Mouse (Mus musculus) thymus, adult 18-20 months (tissue): ENCODE measurements at regions not wholly inside any gene's neighbourhood (a gene's known extent, or its start where the extent isn't known, plus 50 kb on each side); places are given as distances from the start of the nearest gene placed in this dataset.
A peak's percentile ranks its signal among the peaks of the same experiment; 100 is the strongest.

Source experiments
- DNase-seq, 2 experiments: peaks; one replicate each; pipeline ENCODE4 v3.0.0; 2022; ENCODE audit warnings: mixed read lengths in 2 of 2

GRCm38 (mm10) chr8:34485346-34485745, 373.8 kb upstream of the Gm10131 start:
- DNase-seq = no peak

- DNase-seq = peak in 1 of 2 experiments; percentile 21
Observed at GRCm38 (mm10) chr8:34484551-34485335, 373.2 kb upstream of the Gm10131 start.

DNA sequence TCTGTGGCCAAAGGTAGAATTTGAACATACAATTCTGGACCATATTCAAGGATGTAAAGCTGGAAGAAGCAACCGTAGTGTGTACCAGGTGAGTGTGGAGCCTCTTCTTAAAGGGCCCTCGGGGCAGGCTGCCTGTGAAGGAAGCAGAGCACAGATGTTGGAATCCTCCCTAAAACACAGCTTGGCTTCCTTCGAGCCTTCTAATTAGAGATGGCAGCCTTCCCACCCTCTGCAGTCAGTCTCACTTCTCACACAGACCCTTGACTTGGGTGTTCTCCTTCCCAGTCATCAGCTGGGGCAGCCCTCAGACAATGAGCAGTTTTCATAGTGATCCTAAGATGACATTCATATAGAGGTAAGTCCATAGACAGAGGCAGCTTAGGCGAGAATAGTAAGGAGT, 371.7 kb upstream of the Gm10131 start:
- DNase-seq = no peak

DNA sequence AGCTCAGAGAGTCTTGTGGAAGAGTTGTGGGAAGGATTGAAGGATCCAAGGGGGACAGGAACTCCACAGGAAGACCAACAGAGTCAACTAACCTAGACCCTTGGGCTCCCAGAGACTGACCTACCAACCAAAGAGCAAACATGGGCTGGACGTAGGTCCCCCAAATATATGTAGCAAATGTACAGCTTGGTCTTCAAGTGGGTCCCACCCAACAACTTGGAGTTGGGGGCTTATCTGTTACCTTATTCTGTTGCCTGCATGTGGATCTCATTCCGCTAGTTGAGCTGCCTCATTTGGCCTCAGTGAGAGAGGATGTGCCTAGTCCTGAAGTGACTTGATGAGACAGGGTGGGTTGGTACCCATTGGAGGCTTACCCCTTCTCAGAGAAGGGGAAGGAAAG, 371.1 kb upstream of the Gm10131 start:
- no peak for DNase-seq

GRCm38 (mm10) chr8:34480496-34480895, 369.0 kb upstream of the Gm10131 start:
- DNase-seq = no peak

- no peak for DNase-seq
Observed at GRCm38 (mm10) chr8:34478891-34479290, 367.4 kb upstream of the Gm10131 start.

DNA sequence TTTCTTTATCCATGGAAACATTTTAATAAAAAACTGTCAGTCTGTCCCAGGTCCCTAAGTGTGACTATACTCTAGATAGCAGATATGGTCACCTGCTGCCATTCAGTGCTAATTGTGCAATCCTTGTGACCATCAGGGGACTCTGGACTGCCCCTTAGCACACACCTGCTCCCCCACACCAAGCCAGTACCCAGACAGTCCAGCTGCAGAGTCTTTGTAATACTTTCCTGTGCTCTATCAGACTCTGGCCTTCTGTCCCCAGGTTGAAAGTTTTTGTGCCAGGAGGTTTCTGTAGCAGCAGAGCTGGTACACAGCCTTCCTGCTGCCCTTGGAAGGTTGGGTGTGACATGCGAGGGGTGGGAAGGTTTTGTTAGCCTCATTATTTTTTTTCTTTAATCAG, 366.9 kb upstream of the Gm10131 start:
- no peak for DNase-seq

DNA sequence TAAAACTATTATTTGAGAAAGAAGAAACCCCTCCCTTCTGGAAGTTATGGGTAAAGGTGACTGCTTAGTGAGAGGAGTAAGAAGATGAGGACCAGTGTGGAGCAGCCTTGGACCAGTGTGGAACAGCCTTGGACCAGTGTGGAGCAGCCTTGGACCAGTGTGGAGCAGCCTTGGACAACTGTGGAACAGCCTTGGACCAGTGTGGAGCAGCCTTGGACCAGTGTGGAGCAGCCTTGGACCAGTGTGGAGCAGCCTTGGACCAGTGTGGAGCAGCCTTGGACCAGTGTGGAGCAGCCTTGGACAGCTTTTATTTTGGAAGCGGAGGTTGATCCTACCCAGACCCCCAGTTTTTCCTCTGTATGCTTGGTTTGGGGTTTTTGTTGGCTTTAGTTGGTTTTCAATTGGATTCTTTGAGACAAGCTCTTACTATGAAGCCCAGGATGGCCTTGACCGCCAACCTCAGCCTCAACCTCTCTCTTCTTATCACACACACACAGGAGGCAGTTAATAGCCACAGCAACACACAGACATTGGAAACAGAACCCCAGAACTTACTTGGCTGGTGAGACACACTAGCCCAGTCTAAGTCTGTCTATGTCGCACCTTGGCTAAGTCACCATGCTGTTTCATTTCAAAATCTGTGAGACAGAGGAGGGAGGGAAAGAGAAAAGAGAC, 364.7 kb upstream of the Gm10131 start:
- no peak for DNase-seq

GRCm38 (mm10) chr8:34474593-34474992, 363.1 kb upstream of the Gm10131 start:
- DNase-seq = no peak

DNA sequence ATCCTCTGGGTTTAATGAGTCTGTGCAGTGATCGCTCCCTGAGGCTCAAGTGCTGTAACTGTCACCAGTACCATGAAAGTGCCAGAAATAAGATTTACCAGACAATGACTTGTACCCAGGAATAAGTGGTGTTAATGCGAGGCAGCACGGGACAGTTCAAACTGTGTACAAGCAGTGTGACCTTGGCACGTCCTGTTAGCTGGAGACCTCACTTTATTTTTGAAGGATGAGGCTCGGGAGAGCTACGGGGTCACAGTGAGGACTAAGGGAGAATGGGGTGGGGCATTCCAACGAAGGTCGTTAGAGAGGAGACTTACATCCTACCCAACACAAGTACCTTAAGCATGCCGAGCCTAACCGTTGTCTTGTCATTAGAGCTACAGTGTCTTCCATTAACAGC, 362.2 kb upstream of the Gm10131 start:
- DNase-seq = no peak

DNA sequence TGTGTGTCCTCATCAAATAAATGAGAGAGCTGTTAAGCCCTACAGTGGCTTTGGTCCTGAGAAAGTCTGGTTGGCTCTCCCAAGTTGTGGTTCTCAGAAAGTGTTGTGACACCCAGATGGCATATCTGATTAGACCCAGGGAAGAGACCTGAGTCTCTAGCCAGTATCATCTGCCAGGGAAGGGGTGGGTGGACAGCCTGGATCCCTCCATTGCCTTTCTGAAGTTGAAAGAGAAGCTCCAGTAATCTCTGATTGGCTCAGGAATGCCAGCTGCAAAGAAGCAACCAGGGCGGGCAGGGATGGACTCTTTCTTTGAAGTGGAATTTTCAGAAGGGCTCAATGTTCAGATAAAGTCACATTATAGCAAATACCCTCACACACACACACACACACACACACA, 361.8 kb upstream of the Gm10131 start:
- DNase-seq = no peak

GRCm38 (mm10) chr8:34472846-34473245, 361.3 kb upstream of the Gm10131 start:
- no peak for DNase-seq

GRCm38 (mm10) chr8:34472434-34472833, 360.9 kb upstream of the Gm10131 start:
- no peak for DNase-seq

DNA sequence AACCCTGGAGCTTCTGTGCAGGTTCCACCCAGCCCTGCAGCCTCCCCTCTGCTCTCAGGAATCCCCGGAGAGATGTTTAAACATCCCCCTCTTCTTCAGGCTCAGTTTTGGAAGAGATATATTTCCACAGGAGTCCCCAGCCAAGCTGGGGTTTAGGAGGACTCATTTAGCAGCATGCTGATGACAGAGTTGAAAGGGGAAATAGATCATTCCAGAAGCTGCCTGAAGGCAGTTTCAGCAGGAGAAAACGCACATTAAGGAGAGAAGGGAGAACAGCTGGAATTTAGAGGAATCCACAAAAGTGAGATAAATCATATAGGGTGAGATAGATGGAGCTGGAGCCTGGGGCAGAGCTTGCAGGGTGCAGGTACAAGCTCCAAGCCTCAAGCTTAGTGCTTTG, 357.6 kb upstream of the Gm10131 start:
- no peak for DNase-seq

- DNase-seq = no peak
Observed at GRCm38 (mm10) chr8:34466786-34467364, 355.3 kb upstream of the Gm10131 start.

- no peak for DNase-seq
Observed at GRCm38 (mm10) chr8:34465398-34465797, 353.9 kb upstream of the Gm10131 start.

DNA sequence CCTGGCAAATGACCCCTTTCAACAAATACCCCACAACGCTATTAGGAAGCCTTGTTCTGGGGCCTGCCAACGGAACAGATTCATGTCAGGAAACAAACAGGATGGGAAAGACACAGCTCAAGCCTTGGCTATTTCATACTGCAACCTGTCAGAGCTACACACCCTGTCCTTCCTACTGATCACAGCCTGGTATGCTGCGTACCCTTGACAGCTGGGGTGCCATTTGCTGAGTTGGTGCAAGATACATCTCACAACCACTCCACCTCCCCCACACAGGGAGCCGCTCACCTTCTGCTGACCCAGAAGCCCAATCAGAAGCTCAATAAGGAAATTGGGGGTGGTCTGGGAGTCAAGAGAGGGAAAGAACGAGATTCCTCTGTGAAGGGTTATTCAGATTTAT, 350.7 kb upstream of the Gm10131 start:
- no peak for DNase-seq

DNA sequence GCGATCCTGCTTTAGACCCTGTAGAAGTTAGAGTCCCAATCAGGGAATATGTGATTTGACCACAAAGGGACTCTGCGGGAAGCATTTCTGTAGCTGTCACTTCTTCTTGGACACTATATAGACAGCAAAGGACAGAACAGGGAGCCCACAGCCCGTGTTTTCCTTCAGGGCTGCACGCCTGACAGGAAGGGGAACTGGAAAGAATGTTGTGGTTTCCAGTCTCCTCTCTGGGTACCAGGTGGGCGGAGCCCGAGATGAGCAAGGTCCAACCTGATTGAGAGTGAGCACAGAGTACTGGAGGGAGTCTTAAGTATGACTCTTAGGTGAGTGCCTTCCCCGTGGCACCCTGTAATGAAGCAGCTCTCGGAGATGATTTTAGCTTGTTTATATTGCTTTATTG, 346.8 kb upstream of the Gm10131 start:
- DNase-seq = no peak

DNA sequence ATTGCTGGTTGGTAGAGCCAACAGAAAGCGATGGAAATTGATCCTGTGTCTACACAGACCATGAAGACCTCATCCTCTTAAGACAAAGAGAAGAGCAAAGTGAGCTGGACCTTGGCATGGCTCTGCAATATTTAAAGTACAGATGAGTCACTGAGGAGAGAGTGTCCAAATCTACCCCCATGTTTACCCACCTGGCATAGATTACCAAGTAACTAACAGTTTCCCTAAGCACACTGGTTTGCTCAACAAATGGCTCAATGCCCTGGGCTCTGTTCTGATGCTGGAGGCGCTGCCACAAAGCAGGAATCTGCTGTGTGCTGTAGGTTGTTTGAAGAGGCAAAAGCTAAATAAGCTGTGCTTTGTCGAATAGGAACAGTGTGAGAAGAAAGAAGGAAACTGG, 345.0 kb upstream of the Gm10131 start:
- DNase-seq = no peak

DNA sequence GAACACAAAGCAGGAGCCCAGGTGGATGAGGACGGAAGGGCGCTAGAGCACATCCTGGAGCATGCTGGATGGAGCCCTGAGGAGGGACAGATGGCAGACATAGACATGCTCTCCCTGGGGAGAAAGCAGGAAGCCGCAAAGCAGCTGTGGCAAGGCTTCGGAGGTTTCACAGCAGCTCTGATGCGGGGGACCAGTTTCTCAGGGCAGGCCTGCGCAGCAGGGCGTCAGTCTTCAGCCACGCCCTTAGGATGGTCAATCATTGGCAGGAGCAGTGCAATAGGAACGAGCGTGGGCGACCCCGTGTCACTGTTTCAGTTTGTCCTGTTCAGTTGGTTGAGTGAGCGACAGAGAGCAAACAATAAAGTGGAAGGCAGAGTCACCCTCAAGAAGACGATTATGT, 343.8 kb upstream of the Gm10131 start:
- no peak for DNase-seq

DNA sequence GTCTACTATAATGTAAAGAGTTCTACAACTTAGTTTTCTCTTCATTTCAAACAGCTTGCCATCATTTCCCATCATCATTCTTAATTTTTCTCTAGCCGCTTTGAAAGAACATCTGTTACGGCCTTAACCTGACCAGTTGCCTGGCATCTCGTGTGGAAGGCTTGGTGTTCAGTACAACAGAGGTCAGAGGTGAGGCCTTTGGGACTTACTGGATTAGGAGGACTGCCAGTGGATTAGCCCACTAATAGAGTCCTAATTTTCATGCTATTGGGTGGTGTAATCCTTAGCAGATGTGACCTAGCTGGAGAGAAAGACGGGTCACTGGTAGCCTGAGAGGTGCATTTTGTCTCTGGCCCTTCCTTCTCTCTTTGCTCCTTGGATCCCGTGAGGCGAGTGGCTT, 341.3 kb upstream of the Gm10131 start:
- no peak for DNase-seq

GRCm38 (mm10) chr8:34451211-34452000, 339.9 kb upstream of the Gm10131 start:
- no peak for DNase-seq

GRCm38 (mm10) chr8:34449391-34450044, 338.0 kb upstream of the Gm10131 start:
- DNase-seq = no peak
